Mouse (Mus musculus) ovary, postnatal 14 days (tissue): Measurements from ENCODE around the gene Fam83f.

ENCODE experiments used
- DNase-seq: peaks from one replicate; pipeline ENCODE4 v3.0.0; 2022; ENCODE audit warnings: low spot score

Gene Fam83f

DNA sequence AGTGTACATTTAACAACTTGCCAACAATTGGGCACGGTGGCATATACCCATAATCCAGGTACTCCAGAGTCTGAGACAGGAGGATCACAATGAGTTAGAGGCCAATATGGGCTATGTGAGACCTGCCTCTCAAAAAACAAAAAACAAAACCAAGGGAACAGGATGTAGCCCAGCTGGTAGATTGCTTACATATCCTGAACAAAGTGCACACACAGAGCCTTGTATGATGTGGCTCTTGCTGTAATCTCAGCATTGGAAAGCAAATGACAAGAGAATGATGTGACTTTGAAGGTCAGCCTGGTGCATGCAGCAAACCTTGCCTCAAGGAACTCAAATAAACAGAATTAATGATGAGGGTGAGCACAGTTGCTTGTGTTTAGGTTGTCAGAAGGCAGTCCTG, 70.2 kb downstream of the Fam83f start:
- DNase-seq: no peak

DNA sequence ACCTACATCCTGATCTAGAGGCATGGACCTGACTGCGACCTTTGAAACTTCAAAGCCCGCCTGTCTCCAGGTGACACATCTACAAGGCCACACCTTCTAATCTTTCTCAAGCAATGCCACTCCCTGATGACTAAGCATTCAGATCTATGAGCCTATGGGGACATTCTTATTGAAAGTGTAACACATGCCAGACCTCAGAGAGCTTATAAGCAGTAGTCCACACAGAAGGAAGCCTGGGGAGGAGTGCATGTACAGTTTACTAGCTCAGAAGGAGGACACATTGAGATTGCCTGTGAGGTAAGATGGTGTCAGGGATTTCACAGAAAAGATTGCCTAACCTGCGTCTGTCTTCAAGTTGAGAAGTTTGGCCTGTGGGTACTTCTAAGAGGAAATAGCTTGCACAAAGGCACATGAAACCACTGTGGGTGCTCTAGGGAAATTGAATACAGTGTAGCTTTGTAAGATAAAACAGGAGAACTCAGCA, 71.4 kb downstream of the Fam83f start:
- no peak for DNase-seq

DNA sequence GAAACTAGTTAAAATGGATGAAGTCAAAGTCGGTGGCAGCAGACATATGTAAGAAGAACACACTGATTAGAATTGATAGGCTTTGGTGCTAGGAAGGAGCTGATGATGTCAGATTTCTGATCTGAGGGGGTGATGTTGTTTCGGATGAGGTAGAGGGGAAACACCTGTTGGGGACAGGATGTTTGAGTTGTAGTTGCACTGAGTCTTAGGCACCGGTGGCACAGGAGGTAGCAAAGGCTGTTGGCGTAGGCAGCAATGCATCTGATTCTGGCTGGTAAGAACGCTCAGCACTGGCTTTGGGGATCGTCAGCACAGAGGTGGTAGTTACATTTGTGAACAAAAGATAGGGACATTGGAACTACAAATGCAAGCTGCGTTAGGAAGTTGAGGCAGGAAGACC, 72.0 kb downstream of the Fam83f start:
- DNase-seq: no peak

DNA sequence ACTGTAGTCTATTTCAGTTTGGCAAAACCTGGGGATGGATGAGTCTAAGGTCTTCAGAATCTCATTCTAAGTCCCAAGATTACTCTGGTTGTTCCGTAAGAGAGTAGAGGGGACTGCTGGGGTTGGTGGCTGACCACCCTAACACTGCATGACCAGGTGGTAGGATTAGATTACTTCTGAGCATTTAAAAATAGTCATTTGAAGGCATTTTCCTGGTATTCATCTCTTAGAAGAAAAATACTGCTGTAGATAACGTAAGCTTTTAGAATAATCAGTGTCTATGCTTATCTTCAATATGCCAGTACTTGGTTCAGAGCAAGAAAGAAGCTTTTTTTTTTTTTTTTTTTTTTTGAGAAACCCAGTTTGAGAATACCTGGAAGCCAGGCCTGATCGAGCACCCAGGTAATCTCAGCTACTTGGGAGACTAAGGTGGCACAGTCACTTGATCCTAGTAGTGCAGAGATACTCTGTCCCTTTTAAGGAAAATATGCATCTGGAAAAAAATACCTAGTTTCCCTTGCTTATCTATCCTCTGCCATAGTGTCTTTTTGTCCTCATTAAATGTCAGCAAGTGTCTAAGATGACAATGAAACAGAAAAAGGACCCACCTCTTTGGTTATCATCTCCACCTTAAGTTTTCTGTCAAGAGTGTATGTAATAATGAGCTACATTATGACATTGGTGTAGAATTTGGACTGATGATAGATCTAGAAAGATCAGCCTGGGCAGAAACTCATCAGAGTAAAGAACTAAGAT, 73.2 kb downstream of the Fam83f start:
- DNase-seq: no peak

DNA sequence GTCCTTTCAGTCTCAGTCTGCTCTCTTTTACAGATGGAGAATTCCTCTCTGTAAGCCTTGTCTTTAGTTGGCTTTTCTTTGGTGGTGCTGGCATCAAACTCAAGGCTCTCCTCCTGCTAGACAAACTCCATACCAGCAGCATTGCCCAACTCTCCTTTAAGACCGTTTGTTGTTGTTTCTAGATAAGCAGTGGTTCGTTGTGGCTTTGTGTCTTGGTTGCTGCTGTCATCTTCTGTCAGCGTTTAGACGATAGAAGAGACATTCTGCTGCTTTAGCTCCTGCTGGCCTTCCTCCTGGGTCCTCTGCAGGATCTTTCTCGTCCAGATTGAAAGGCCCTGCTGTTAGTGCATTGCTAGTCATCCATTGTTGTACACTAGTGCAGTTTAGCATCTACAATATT, 77.3 kb downstream of the Fam83f start:
- DNase-seq: no peak
